Mouse (Mus musculus) heart, embryonic 16.5 days (tissue): ENCODE results near the gene Defb43. TPM values are rescaled to one million over a fixed set of nuclear protein-coding genes. Genes with fewer than 3 reads are reported as not detected.

Experiments used
- ATAC-seq: fragments of 200-750 bp; cut with Nextera tagmentation; replicated peaks from 2 replicates; pipeline ENCODE4 v1.8.0; 2017; ENCODE audit warnings: moderate number of reproducible peaks; ENCODE audit not compliant: insufficient read depth, low FRiP score; ENCODE audit errors: extremely low read depth
- H3K27ac ChIP-seq: fragments of 300-500 bp; sonication (generic); 2 replicates; pipeline ENCODE4 v1.5.1; 2014; ENCODE audit warnings: mild to moderate bottlenecking, low read length, control low read depth, moderate library complexity
- H3K27me3 ChIP-seq: fragments of 300-500 bp; sonication (generic); 2 replicates; pipeline ENCODE4 v1.6.1; 2014; ENCODE audit warnings: low read length, mixed read lengths; ENCODE audit not compliant: control insufficient read depth, insufficient read depth
- H3K36me3 ChIP-seq: fragments of 300-500 bp; sonication (generic); 2 replicates; pipeline ENCODE4 v1.6.1; 2014; ENCODE audit not compliant: control insufficient read depth, insufficient read depth
- H3K4me1 ChIP-seq: fragments of 300-500 bp; sonication (generic); 2 replicates; pipeline ENCODE4 v1.6.1; 2014; ENCODE audit warnings: low read length, mixed read lengths; ENCODE audit not compliant: control insufficient read depth, insufficient read depth
- H3K4me2 ChIP-seq: fragments of 300-500 bp; sonication (generic); 2 replicates; pipeline ENCODE4 v1.6.1; 2014; ENCODE audit warnings: low read depth, mild to moderate bottlenecking, control low read depth, low read length
- H3K4me3 ChIP-seq: fragments of 300-500 bp; sonication (generic); 2 replicates; pipeline ENCODE4 v1.5.1; 2014; ENCODE audit warnings: mild to moderate bottlenecking, control low read depth, low read length
- H3K9ac ChIP-seq: fragments of 300-500 bp; sonication (generic); 2 replicates; pipeline ENCODE4 v1.6.1; 2014; ENCODE audit warnings: low read length, control low read depth
- H3K9me3 ChIP-seq: fragments of 300-500 bp; sonication (generic); replicated peaks from 2 replicates; pipeline ENCODE4 v1.6.1; 2016; ENCODE audit warnings: low read length; ENCODE audit not compliant: control insufficient read depth
- WGBS: fragments of 180-500 bp; shearing (Covaris S2); extraction: QIAGEN DNeasy Blood & Tissue Kit; methylation state at CpG from one replicate; pipeline ENCODE4 v1.1.7; 2014; 5-methylcytosine and 5-hydroxymethylcytosine counted together
- polyA plus RNA-seq: library from polyadenylated mRNA; unstranded; fragments of >200 nt; fragmentation: Nextera tagmentation; extraction: Ambion mirVana; gene quantifications from 2 replicates; pipeline ENCODE4 v1.2.1, GENCODE M21; 2015

Gene Defb43
- polyA plus RNA-seq, 1 experiment from 2014 or later: not detected

- whole genome bisulfite sequencing: 81% methylated on average over 8 of the region's 8 CpGs
- H3K9me3 ChIP-seq: no peaks in the 10 kb centered on the region
- H3K9ac ChIP-seq: no peak within 1 kb of the TSS
- H3K4me3 ChIP-seq: no peak within 1 kb of the TSS
- no peaks in the 10 kb centered on the region for H3K36me3 ChIP-seq
- H3K27ac ChIP-seq: no peak within 1 kb of the TSS
- no peak for ATAC-seq
- no peaks in the 10 kb centered on the region for H3K4me1 ChIP-seq
- H3K27me3 ChIP-seq: no peaks in the 10 kb centered on the region
- H3K4me2 ChIP-seq: no peak within 1 kb of the TSS
These were observed 13.8 kb upstream of the Defb43 start, which contains the start of gene Defb47 for GRCm38 (mm10) chr14:62997777-62998176. Gene Defb47, plus strand, starts transcription at chr14:62998077.

- 0 out of 2 replicates have a peak, but pooled peaks cover 2% of the 10 kb centered on the region for H3K4me1 ChIP-seq
- H3K36me3 ChIP-seq: no peaks in the 10 kb centered on the region
- no peak overlapping the region for H3K4me2 ChIP-seq
- H3K9ac ChIP-seq: no peak overlapping the region
- no peaks in the 10 kb centered on the region for H3K9me3 ChIP-seq
- H3K4me3 ChIP-seq: no peak overlapping the region
- no peak overlapping the region for H3K27ac ChIP-seq
- no peaks in the 10 kb centered on the region for H3K27me3 ChIP-seq
- 79% methylated on average over 4 of the region's 4 CpGs for WGBS
- ATAC-seq: no peak
These were observed 12.6 kb upstream of the Defb43 start for GRCm38 (mm10) chr14:62998977-62999376.

- no peaks in the 10 kb centered on the region for H3K27me3 ChIP-seq
- no peaks in the 10 kb centered on the region for H3K9me3 ChIP-seq
- H3K9ac ChIP-seq: no peak overlapping the region
- peak overlapping the region; percentile 67 for H3K27ac ChIP-seq
- WGBS: 31% methylated on average over 2 of the region's 2 CpGs
- H3K4me2 ChIP-seq: no peak overlapping the region
- no peak overlapping the region for H3K4me3 ChIP-seq
- 0 out of 2 replicates have a peak, but pooled peaks cover 2% of the 10 kb centered on the region for H3K4me1 ChIP-seq
- ATAC-seq: peak; percentile 81
- no peaks in the 10 kb centered on the region for H3K36me3 ChIP-seq
These were observed 9.0 kb upstream of the Defb43 start for GRCm38 (mm10) chr14:63002588-63002987.

GRCm38 (mm10) chr14:63013082-63013481 lies 1.5 kb downstream of the Defb43 start:
- no peaks in the 10 kb centered on the region for H3K36me3 ChIP-seq
- H3K4me2 ChIP-seq: no peak overlapping the region
- no peaks in the 10 kb centered on the region for H3K4me1 ChIP-seq
- H3K27ac ChIP-seq: no peak overlapping the region
- WGBS: 50% methylated on average over 4 of the region's 4 CpGs
- no peak for ATAC-seq
- H3K27me3 ChIP-seq: no peaks in the 10 kb centered on the region; the same call in 1 of the 2 replicates
- 0 out of 2 replicates have a peak, but pooled peaks cover 4% of the 10 kb centered on the region for H3K9me3 ChIP-seq
- H3K9ac ChIP-seq: no peak overlapping the region
- no peak overlapping the region for H3K4me3 ChIP-seq

- no peaks in the 10 kb centered on the region for H3K36me3 ChIP-seq
- no peak for ATAC-seq
- H3K9me3 ChIP-seq: 0 out of 2 replicates have a peak, but pooled peaks cover 4% of the 10 kb centered on the region
- no peaks in the 10 kb centered on the region; the same call in 1 of the 2 replicates for H3K27me3 ChIP-seq
- no peak overlapping the region for H3K4me2 ChIP-seq
- WGBS: 44% methylated on average over 4 of the region's 4 CpGs
- no peak overlapping the region for H3K9ac ChIP-seq
- H3K4me1 ChIP-seq: no peaks in the 10 kb centered on the region
- H3K4me3 ChIP-seq: no peak overlapping the region
- no peak overlapping the region for H3K27ac ChIP-seq
These were observed 3.1 kb downstream of the Defb43 start for GRCm38 (mm10) chr14:63014667-63015066.

- Histone ChIP-seq H3K9ac (no peak overlapping the region), H3K4me1 (no peaks in the 10 kb centered on the region)
These were observed 9.1 kb downstream of the Defb43 start for GRCm38 (mm10) chr14:63020524-63021156.

GRCm38 (mm10) chr14:63046691-63047090 lies 35.1 kb downstream of the Defb43 start, which contains the start of gene Defb42:
Gene Defb42, plus strand, starts transcription at chr14:63046991.
- H3K4me2 ChIP-seq: no peak within 1 kb of the TSS
- H3K9me3 ChIP-seq: no peaks in the 10 kb centered on the region
- H3K27ac ChIP-seq: no peak within 1 kb of the TSS
- H3K9ac ChIP-seq: no peak within 1 kb of the TSS
- no peak for ATAC-seq
- no peaks in the 10 kb centered on the region for H3K27me3 ChIP-seq
- no peaks in the 10 kb centered on the region for H3K36me3 ChIP-seq
- no peak within 1 kb of the TSS for H3K4me3 ChIP-seq
- no peaks in the 10 kb centered on the region for H3K4me1 ChIP-seq
- 58% methylated on average over 3 of the region's 3 CpGs for WGBS

More at GRCm38 (mm10) chr14:63020524-63021156, 9.1 kb downstream of the Defb43 start:
- WGBS: 42% methylated on average over 6 of the region's 6 CpGs
- Histone ChIP-seq H3K36me3 (no peaks in the 10 kb centered on the region), H3K4me3 (no peak overlapping the region), H3K27me3 (no peaks in the 10 kb centered on the region; the same call in 1 of the 2 replicates), H3K9me3 (no peaks in the 10 kb centered on the region), H3K4me2 (no peak overlapping the region), H3K27ac (no peak overlapping the region)
- no peak for ATAC-seq

- Histone ChIP-seq H3K27ac (no peak within 1 kb of the TSS), H3K36me3 (no peaks in the 10 kb centered on the region), H3K27me3 (no peaks in the 10 kb centered on the region), H3K4me3 (no peak within 1 kb of the TSS), H3K9me3 (no peaks in the 10 kb centered on the region), H3K4me2 (no peak within 1 kb of the TSS), H3K9ac (no peak within 1 kb of the TSS), H3K4me1 (peaks cover 6% of the 10 kb centered on the region)
- WGBS: 75% methylated on average over 13 of the region's 14 CpGs
- no peak for ATAC-seq
These were observed 38.4 kb downstream of the Defb43 start, which contains the start of gene Defb30 for GRCm38 (mm10) chr14:63049910-63050370. Gene Defb30, minus strand, starts transcription at chr14:63049960.

GRCm38 (mm10) chr14:63050769-63051168 lies 39.2 kb downstream of the Defb43 start:
- 36% methylated on average over 5 of the region's 5 CpGs for WGBS
- Histone ChIP-seq H3K4me1 (peaks cover 12% of the 10 kb centered on the region), H3K9ac (no peak overlapping the region), H3K27ac (no peak overlapping the region), H3K27me3 (no peaks in the 10 kb centered on the region), H3K9me3 (no peaks in the 10 kb centered on the region), H3K36me3 (no peaks in the 10 kb centered on the region), H3K4me3 (no peak overlapping the region), H3K4me2 (no peak overlapping the region)
- ATAC-seq: no peak
